Mouse (Mus musculus) brain, embryonic 18.5 days (tissue): Measurements from ENCODE around the gene Myo6.

Source experiments
- DNase-seq: peaks from one replicate; pipeline ENCODE4 v3.0.0-alpha.2; 2012; ENCODE audit warnings: low read depth, low spot score

The Myo6 gene

GRCm38 (mm10) chr9:80164611-80165474, at the start of gene Myo6:
TSS of gene Myo6 (plus strand) at chr9:80165031.
- peak; percentile 79 for DNase-seq

- no peak for DNase-seq
Observed at GRCm38 (mm10) chr9:80145992-80146587, 18.7 kb upstream of the Myo6 start.

- DNase-seq = no peak
Observed at GRCm38 (mm10) chr9:80149594-80149993, 15.2 kb upstream of the Myo6 start.

- DNase-seq = no peak
Observed at GRCm38 (mm10) chr9:80155277-80155676, 9.6 kb upstream of the Myo6 start.

- no peak for DNase-seq
Observed at GRCm38 (mm10) chr9:80156780-80157179, 8.1 kb upstream of the Myo6 start.

GRCm38 (mm10) chr9:80157840-80158465, 6.9 kb upstream of the Myo6 start:
- no peak for DNase-seq

- DNase-seq = no peak
Observed at GRCm38 (mm10) chr9:80158937-80159336, 5.9 kb upstream of the Myo6 start.

GRCm38 (mm10) chr9:80161451-80161850, 3.4 kb upstream of the Myo6 start:
- no peak for DNase-seq

- no peak for DNase-seq
Observed at GRCm38 (mm10) chr9:80163126-80163723, 1.6 kb upstream of the Myo6 start.

- no peak for DNase-seq
Observed at GRCm38 (mm10) chr9:80164191-80164590, 640 bp upstream of the Myo6 start.

- no peak for DNase-seq
Observed at GRCm38 (mm10) chr9:80165690-80166089, 859 bp downstream of the Myo6 start.

- no peak for DNase-seq
Observed at GRCm38 (mm10) chr9:80166425-80166824, 1.6 kb downstream of the Myo6 start.

GRCm38 (mm10) chr9:80167089-80167488, 2.3 kb downstream of the Myo6 start:
- DNase-seq = no peak

- no peak for DNase-seq
Observed at GRCm38 (mm10) chr9:80169551-80169950, 4.7 kb downstream of the Myo6 start.

GRCm38 (mm10) chr9:80171241-80171640, 6.4 kb downstream of the Myo6 start:
- no peak for DNase-seq

GRCm38 (mm10) chr9:80172396-80173222, 7.8 kb downstream of the Myo6 start:
- DNase-seq = no peak

GRCm38 (mm10) chr9:80173629-80174028, 8.8 kb downstream of the Myo6 start:
- no peak for DNase-seq

GRCm38 (mm10) chr9:80176696-80177478, 12.1 kb downstream of the Myo6 start:
- DNase-seq = no peak

- no peak for DNase-seq
Observed at GRCm38 (mm10) chr9:80178670-80179069, 13.8 kb downstream of the Myo6 start.

- DNase-seq = no peak
Observed at GRCm38 (mm10) chr9:80179688-80180087, 14.9 kb downstream of the Myo6 start.

- no peak for DNase-seq
Observed at GRCm38 (mm10) chr9:80180771-80181170, 15.9 kb downstream of the Myo6 start.
